Mouse (Mus musculus): ENCODE measurements around the gene Anxa11. TPM values are rescaled to one million over a fixed set of nuclear protein-coding genes. Genes with fewer than 3 reads are reported as not detected.
"Not testable (repeated sequence)": the region's sequence is repeated elsewhere in the genome, so short reads cannot be mapped to it uniquely, and the experiment has no call there.

The Anxa11 gene
- polyA plus RNA-seq, 1 experiment from 2014 or later, result 11.2 TPM

DNA sequence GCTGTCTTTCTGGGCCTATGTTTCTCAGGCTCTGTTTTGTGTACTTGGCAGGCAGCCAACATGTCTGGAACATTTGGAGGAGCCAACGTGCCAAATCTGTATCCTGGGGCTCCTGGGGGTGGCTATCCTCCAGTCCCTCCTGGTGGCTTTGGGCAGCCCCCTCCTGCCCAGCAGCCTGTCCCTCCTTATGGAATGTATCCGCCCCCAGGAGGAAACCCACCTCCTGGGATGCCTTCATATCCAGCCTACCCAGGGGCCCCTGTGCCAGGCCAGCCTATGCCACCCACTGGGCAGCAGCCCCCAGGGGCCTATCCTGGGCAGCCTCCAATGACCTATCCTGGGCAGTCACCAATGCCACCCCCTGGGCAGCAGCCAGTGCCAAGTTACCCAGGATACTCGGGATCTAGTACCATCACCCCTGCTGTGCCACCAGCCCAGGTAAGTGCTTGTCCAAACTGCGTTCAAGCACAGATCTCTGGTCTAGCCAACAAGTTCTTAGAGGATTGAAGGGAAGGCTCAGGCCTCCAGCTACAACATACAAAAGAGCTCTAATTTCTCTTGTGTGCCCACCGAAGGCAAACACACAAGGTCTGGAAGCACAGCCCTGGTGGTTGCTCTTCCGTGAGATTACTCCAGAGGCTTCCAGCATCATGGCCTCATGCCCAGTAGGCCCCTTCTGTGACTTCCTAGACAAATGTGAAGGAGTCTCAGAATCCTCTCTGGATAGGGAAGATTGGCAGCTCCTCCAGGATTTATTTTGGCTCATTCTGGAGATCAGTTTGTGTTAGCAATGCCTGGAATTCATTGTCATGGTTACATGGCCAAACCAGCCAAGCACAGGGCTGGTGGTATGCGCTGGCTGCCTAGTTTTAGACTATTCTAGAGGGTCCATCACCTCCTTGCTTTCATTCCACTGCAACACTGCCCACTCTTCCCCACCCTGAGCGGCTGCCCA is 30.8 kb downstream of the Anxa11 start:
- 66% methylated on average over 8 of the region's 8 CpGs for WGBS (ENCODE audit: insufficient replicate concordance)
- Histone ChIP-seq H3K9ac (no peak overlapping the region), H3K36me3 (replicated peaks) (no peaks in the 10 kb centered on the region), H3K4me1 (replicated peaks) (peaks cover 8% of the 10 kb centered on the region; the same call in 1 of the 2 replicates), H3K27me3 (no peaks in the 10 kb centered on the region), H3K27ac (replicated peaks) (no peak overlapping the region), H3K4me3 (replicated peaks) (no peak overlapping the region), H3K9me3 (replicated peaks) (no peaks in the 10 kb centered on the region), H3K4me2 (no peak overlapping the region)
- ATAC-seq (ENCODE audit: insufficient read depth), result no peak

- not testable (repeated sequence) for H3K27ac ChIP-seq (replicated peaks); H3K9me3 ChIP-seq (replicated peaks); H3K4me1 ChIP-seq (replicated peaks); H3K27me3 ChIP-seq; H3K9ac ChIP-seq; H3K4me2 ChIP-seq; H3K4me3 ChIP-seq (replicated peaks); ATAC-seq (ENCODE audit: insufficient read depth); H3K36me3 ChIP-seq (replicated peaks)
- WGBS (ENCODE audit: insufficient replicate concordance), result no CpG with 5 or more reads among the region's 7 CpGs
These were observed 34.7 kb downstream of the Anxa11 start for GRCm38 (mm10) chr14:25876640-25877039.

- not testable (repeated sequence) for H3K4me2 ChIP-seq
These were observed 39.8 kb downstream of the Anxa11 start for GRCm38 (mm10) chr14:25881769-25882168.

GRCm38 (mm10) chr14:25885886-25886285 is 43.9 kb downstream of the Anxa11 start:
- WGBS (ENCODE audit: insufficient replicate concordance), result no CpG with 5 or more reads among the region's 12 CpGs

More at GRCm38 (mm10) chr14:25881769-25882168, 39.8 kb downstream of the Anxa11 start:
- no CpG with 5 or more reads among the region's 9 CpGs for WGBS (ENCODE audit: insufficient replicate concordance)
- not testable (repeated sequence) for H3K36me3 ChIP-seq (replicated peaks); H3K9me3 ChIP-seq (replicated peaks); H3K4me1 ChIP-seq (replicated peaks); H3K27ac ChIP-seq (replicated peaks); ATAC-seq (ENCODE audit: insufficient read depth); H3K27me3 ChIP-seq; H3K9ac ChIP-seq; H3K4me3 ChIP-seq (replicated peaks)

GRCm38 (mm10) chr14:25894566-25894965 is 52.6 kb downstream of the Anxa11 start:
- H3K4me3 ChIP-seq (replicated peaks); H3K27me3 ChIP-seq; H3K36me3 ChIP-seq (replicated peaks); H3K4me2 ChIP-seq; H3K9ac ChIP-seq; H3K4me1 ChIP-seq (replicated peaks); H3K9me3 ChIP-seq (replicated peaks); ATAC-seq (ENCODE audit: insufficient read depth); H3K27ac ChIP-seq (replicated peaks): not testable (repeated sequence)
- WGBS (ENCODE audit: insufficient replicate concordance), result no CpG with 5 or more reads among the region's 3 CpGs

More at GRCm38 (mm10) chr14:25885886-25886285, 43.9 kb downstream of the Anxa11 start:
- H3K9ac ChIP-seq; H3K27ac ChIP-seq (replicated peaks); H3K27me3 ChIP-seq; ATAC-seq (ENCODE audit: insufficient read depth); H3K4me2 ChIP-seq; H3K36me3 ChIP-seq (replicated peaks); H3K4me3 ChIP-seq (replicated peaks); H3K9me3 ChIP-seq (replicated peaks); H3K4me1 ChIP-seq (replicated peaks): not testable (repeated sequence)

- H3K4me1 ChIP-seq (replicated peaks); H3K27ac ChIP-seq (replicated peaks); H3K27me3 ChIP-seq; H3K4me3 ChIP-seq (replicated peaks); ATAC-seq (ENCODE audit: insufficient read depth); H3K36me3 ChIP-seq (replicated peaks); H3K4me2 ChIP-seq; H3K9me3 ChIP-seq (replicated peaks); H3K9ac ChIP-seq: not testable (repeated sequence)
- no CpG with 5 or more reads among the region's 7 CpGs for WGBS (ENCODE audit: insufficient replicate concordance)
These were observed 53.7 kb downstream of the Anxa11 start for GRCm38 (mm10) chr14:25895686-25896085.

DNA sequence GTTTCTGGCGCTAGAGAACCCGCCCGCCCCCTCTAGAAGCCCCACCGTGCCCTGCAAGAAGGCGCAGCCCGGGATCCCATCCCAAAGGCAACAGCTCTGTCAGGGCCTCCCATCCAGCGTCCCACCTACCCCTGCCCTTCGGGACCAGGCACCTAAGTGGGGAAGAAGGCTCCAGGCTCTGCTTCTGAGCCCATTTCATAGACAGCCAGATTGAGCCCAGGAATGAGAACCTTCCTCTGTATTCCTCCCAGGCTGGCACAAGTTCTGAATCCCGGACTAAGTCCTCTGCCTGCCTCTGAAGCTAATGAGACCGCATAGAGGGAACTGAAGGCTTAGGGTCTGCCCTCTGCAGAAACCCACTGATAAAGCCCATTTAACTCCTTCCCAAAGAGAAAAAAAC is 61.0 kb downstream of the Anxa11 start, which contains the start of gene Plac9a:
Gene Plac9a, minus strand, starts transcription at position 101 of the 400 bp plus-strand sequence.
- WGBS (ENCODE audit: insufficient replicate concordance), result no CpG with 5 or more reads among the region's 10 CpGs
- not testable (repeated sequence) for H3K4me2 ChIP-seq; H3K4me1 ChIP-seq (replicated peaks); H3K27ac ChIP-seq (replicated peaks); ATAC-seq (ENCODE audit: insufficient read depth); H3K9ac ChIP-seq; H3K27me3 ChIP-seq; H3K36me3 ChIP-seq (replicated peaks); H3K4me3 ChIP-seq (replicated peaks); H3K9me3 ChIP-seq (replicated peaks)

GRCm38 (mm10) chr14:25905243-25905642 is 63.3 kb downstream of the Anxa11 start:
- H3K9ac ChIP-seq; H3K4me1 ChIP-seq (replicated peaks); H3K27ac ChIP-seq (replicated peaks); H3K4me2 ChIP-seq; H3K36me3 ChIP-seq (replicated peaks); H3K9me3 ChIP-seq (replicated peaks); ATAC-seq (ENCODE audit: insufficient read depth); H3K4me3 ChIP-seq (replicated peaks); H3K27me3 ChIP-seq: not testable (repeated sequence)
- 100% methylated on average over 1 of the region's 5 CpGs for WGBS (ENCODE audit: insufficient replicate concordance)

DNA sequence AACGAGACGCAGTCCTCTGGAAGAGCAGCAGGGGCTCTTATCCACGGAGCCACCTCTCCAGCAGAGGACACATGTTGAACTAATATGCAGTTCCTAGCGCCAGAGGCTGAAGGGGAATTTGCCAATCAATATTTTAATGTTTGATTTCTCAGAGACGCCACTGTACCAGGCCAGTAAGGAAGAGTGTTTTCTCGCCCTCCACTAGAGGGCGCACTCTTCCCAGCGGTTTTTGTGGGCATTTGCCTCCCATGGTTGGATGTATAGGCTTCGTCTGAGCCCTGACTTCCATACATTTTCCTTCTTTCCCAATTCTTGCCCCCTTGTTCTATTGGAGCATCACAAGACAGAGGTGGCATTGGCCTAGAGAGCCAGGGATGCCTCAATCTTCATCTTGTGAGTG is 65.3 kb downstream of the Anxa11 start:
- not testable (repeated sequence) for ATAC-seq (ENCODE audit: insufficient read depth); H3K27ac ChIP-seq (replicated peaks); H3K4me3 ChIP-seq (replicated peaks); H3K9me3 ChIP-seq (replicated peaks); H3K4me1 ChIP-seq (replicated peaks); H3K27me3 ChIP-seq; H3K36me3 ChIP-seq (replicated peaks); H3K4me2 ChIP-seq; H3K9ac ChIP-seq
- no CpG with 5 or more reads among the region's 9 CpGs for WGBS (ENCODE audit: insufficient replicate concordance)

DNA sequence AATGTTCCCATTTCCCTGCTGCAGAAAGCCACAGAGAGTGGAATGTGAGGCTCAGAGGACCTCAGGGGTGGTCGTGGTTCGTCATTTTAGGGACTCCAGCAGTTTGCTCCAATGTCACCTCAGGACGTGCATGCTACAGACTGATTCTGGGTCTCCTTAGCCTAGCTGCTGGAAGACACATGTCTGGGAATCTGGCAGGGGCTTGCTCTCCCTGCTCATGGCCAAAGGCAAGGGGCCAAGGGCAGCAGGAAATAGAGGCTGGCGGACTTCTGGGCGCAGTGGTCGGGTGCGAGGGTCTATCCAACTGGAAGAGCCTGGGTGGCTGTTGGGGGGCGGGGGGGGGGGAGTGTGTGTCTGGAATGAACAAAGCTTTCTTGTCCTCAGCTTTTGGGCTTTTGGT is 67.0 kb downstream of the Anxa11 start:
- no CpG with 5 or more reads among the region's 8 CpGs for WGBS (ENCODE audit: insufficient replicate concordance)
- H3K27ac ChIP-seq (replicated peaks); H3K36me3 ChIP-seq (replicated peaks): not testable (repeated sequence)

DNA sequence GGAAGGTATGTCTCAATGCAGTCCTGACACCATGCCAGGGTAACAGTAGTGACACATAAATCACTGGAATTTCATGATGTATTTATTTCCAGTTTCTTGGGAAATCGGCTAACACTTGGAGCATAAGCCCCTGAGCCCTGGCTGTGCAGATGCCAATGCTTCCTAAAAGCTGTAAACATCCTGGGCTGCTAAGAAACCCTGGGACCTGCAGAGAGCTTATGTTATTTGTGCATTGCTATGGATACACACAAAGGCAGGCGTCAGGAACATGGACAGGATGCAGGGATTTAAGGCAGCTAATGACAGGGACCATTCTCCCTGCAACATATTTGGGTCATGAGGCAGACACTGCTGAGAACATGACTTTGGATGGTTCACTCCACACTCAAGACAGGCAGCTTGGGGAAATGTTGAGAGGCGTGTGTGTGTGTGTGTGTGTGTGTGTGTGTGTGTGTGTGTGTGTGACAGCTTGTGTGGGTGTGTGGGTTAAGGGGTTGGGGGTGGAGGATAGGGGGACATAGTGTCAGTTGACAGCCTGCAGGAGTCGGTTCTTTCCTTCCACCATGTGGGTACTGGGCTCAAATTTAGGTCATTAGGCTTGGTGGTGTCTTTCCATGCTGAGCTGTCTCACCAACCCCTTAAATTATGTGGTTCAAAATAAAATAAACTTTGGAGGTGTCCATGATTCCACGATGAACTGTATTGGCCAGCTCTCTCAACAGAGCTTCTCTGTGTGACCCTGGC is 76.6 kb downstream of the Anxa11 start:
- not testable (repeated sequence) for H3K9ac ChIP-seq; H3K4me2 ChIP-seq; H3K36me3 ChIP-seq (replicated peaks); ATAC-seq (ENCODE audit: insufficient read depth); H3K9me3 ChIP-seq (replicated peaks); H3K4me3 ChIP-seq (replicated peaks); H3K27ac ChIP-seq (replicated peaks); H3K27me3 ChIP-seq; H3K4me1 ChIP-seq (replicated peaks)
- no CpG with 5 or more reads among the region's 5 CpGs for WGBS (ENCODE audit: insufficient replicate concordance)

More for the DNA sequence above, 67.0 kb downstream of the Anxa11 start:
- not testable (repeated sequence) for H3K27me3 ChIP-seq; ATAC-seq (ENCODE audit: insufficient read depth); H3K4me3 ChIP-seq (replicated peaks); H3K4me2 ChIP-seq; H3K9me3 ChIP-seq (replicated peaks); H3K4me1 ChIP-seq (replicated peaks); H3K9ac ChIP-seq

Data from liver, embryonic 15.5 days (tissue).